Mouse (Mus musculus) testis, postnatal 10 days (tissue): ENCODE measurements around the gene Sorcs2.
A peak's percentile ranks its signal among the peaks of the same experiment; 100 is the strongest.

Experiments used
- DNase-seq: peaks from one replicate; pipeline ENCODE4 v3.0.0; 2021; ENCODE audit warnings: low spot score

Sorcs2 gene

DNA sequence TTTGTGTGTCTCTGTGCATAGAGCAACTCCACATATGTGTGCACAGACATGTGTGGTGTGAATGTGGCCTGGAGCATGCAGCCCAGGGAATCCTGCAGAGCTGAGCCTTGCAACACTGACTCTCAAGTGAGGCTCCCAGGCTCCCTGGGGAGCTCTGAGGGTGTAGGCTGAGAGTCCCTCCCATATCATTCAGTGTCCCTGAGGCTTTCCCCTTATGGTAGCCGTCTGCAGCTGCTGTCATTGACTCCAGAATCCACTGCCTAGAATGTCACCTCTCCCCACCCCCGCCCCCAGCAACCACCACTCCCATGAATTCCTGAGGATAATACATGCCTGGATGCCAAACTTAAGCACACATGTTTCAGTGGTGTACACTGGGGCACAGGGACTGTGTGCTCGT, 269.4 kb downstream of the Sorcs2 start:
- DNase-seq, result no peak

DNA sequence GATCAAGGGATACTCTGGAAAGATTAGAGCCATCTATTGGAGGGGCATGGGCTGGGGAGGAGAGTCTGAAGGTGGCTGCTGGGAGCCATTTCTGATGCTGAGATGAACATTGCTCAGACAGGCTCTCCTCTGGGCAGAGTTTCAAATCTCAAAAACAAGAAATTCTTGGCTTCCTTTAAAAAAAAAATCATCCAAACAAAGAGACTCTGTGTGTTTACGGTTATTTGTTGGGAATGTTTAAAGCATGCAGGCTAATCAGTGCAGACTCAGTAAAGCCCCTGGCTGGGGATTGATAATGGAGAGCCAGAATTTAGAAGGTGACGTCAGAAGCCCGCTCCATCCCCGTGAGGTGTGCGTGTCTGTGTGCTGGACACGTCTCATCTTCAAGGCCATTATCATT, 272.9 kb downstream of the Sorcs2 start:
- no peak for DNase-seq

DNA sequence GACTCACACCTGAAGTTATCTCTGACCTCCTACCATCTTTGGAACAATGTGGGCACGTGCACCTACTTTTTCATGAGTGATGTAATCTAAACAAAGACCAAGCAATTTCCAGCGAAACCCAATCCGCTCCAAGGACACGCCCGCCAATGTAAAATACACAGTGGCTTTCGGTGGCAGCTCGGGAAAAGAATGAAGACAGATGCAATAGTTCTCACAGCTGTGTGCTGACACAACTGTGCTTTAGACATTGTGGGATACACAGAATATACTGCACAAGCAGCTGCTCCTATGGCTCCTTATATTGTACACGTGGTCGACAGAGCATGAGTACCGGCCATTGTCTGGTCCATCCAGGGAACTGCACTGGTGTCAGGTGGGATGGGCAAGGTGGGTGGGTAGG, 275.0 kb downstream of the Sorcs2 start:
- no peak for DNase-seq

DNA sequence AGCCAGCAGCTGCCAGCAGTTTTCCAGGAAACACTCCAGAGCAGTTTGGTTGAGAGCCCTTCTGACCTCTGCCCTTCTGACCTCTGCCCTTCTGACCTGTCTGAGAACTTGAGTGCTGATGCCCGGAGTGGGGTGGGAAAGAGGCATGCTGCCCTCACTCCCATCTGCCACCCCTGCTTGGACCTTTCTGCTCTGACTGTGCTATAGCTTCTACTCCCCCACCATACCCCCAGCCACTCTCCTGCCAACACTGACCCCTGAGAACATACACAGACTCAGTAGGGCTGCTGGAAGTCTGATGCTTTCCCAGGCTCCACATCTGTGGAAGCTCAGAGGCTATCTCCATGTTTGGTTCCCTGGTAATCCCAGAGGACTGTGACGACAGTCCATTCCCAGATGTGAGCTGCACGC, 277.0 kb downstream of the Sorcs2 start:
- no peak for DNase-seq

DNA sequence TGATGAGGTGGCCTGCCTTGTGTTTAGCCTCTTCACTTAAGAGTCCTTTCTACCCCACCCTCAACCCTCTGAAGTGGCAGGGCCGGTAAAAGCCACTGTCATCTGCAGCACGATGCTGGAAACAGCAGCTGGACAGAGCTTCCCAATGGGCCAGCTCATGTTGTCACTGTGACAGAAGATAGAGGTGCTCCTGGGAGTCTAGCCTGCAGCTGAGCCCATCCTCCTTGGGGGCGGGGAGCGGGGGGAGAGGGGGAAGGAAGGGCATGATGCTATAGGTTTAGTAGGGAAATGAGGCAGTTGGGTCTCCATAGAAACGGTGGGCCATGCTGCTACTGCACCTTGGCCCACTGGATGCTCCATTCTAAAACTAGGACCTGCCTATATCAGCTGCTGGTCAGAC, 279.9 kb downstream of the Sorcs2 start:
- DNase-seq, result no peak

DNA sequence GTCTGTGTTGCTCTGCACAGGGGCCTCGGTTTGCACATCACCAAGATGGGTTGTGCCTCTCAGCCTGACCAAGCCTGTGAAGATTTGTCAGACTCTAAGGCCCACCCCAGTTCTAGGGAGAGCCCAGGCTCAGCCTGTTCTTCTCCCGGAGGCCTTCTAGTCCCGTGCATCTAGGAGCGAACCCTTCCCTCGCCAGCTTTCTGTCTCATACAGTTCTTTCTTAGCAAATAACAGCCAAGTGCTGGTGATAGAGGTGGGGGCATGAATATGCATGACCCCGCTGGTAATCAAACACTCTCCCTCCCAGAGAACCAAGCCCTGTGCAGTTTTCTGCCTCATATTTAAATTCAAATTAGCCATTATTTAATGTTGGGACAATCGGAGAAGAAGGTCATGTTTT, 282.4 kb downstream of the Sorcs2 start:
- DNase-seq, result no peak

DNA sequence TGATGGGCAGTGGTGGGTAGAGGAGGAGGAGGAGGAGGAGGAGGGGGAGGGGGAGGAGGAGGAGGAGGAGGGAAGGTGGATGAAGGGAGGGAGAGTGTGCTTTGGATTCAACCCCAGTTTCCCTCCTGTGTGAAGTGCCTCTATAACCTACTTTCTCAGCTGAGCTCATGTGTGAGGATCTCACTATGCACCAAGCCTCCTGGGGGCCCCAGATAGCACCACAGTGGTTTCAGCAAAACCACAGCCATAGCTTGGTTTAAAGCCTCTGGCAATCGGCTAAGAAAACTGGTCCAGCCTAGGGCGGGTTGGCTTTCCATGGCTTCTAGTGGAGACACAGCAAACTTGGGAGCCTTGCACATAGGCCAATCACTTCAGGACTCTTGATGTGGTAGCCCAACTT, 284.2 kb downstream of the Sorcs2 start:
- DNase-seq, result no peak

DNA sequence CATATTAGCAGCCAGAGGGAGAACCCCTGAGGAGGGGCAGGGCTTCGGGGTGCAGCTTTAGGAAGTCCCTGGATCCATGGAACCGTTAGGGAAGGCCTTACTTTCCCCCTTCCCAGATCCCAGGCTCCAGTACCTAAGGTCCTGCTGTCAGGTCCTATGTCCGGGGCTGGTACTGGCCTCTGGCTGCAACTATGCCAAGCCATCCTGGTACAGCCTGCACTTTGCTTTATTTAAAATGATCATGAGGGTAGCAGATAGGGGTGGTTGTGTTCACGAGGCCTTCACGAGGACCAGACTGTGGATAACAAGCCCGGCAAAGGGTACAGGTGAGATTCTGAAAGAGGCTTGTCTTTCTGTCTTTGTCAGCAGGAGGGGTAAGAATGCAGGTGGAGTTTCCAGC, 285.2 kb downstream of the Sorcs2 start:
- no peak for DNase-seq

DNA sequence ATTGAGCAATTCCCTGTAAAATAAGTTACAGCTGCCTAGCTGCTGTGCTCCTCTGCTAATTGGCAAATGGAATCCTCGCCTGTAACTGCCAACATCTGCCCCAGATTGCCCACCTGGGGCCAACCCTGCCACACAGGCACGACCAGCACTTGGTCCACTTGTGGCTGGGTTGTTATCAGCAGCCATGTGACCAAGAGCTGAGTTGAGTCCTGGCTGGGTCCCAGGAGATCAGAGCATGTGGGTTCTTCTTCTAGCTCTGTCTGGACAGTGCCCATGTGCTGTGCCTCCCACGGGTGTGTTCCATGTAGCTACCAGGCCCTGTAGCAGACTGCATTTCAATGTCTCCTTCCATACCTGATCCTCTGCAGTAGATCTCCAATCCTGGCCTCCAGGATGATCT, 286.4 kb downstream of the Sorcs2 start:
- DNase-seq, result no peak

DNA sequence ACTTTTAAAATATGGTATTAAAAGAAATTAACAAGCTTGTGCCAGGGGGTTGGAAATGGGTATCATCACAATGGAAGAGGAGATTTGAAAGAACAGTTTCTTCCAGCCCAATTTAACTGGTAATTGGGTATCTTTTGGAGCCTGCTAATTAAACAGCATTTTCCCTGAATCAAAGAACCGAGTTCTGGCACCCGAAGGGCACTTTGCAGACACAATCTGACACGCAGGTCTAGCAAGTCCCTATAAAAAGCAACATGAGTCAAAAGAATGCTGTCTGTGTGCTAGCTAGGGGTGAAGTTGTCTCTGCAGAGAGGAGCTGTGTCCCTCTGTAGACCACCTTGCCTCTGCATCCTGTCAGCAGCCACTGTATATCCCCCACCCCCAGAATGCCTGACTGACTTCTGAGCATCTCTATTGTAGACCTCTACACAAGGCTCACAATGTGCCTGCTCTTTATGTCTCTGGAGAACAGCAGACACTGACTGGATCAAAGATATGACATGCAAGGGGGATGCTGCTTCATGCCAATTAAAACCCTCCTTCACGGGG, 289.5 kb downstream of the Sorcs2 start:
- DNase-seq, result no peak

DNA sequence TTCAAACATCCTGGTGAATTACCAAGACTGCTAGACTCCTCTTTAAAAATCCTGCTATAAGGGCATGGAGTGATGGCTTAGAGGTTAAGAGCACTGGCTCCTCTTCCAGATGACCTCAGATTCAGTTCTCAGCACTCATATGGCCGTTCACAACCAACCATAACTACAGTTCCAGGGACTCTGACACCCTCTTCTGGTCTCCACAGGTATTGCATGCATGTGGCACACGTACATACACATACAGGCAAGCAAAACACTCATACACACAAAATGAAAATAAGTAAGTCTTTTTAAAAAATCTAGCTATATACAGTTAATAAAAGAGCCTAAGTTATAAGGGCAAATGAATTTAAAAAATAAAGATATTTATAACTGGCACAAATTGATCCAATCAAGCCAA, 294.5 kb downstream of the Sorcs2 start:
- no peak for DNase-seq

DNA sequence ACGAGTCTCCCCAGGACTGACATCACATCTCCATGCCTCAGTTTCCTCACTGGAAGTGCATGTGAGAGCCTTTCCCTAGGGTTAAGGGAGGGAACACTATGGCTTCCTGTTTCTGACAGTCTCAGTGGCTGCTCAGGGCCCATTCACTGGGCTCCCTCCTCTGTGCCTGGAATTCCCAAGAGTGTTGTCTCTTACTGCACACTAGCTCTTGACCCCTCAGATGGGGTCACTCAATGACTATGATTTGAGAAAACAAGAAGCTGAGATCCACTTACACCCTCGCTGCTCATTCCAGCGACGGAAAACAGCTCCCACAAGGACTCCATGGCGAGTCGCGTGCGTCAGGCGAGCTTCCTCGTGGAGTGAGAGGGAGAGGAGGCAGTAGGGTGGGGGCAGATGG, 296.8 kb downstream of the Sorcs2 start:
- no peak for DNase-seq

DNA sequence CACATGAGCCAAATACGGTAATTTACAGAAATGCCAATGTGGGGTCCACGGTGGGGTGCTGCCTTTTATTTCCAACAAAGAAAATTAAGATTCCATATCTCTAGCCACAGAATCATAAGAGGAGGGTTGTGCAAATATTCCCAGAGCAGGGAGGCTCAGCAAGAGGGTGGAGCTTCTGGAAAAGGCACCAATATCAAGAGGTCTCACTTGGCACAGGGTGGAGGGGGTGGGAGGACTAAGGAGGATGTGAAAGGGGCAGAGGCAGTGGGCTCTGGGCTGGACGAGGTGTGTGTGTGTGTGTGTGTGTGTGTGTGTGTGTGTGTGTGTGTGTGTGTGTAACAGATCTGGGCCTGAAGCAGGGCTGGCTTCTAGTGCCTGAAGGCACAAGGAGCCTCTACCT, 297.5 kb downstream of the Sorcs2 start:
- no peak for DNase-seq

DNA sequence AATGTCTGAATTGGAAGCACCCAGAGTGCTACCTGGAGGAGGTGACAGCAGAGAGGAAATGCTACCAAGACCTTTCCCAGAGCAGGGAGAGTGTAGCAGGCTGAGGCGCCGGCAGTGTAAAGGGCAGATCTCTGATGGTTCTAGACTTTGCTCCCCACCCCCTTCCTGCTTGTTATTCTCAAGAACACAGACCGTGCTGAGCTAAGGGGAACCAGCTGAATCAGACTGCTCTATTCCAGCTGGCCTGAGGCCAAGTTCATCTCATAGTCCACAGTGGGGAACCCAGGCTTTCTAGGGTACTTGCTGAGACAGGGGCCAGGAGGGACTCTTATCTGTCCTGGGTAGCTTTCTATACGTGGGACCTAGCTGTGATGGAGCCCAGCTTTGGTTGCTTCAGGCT, 298.3 kb downstream of the Sorcs2 start:
- DNase-seq, result peak; percentile 56

DNA sequence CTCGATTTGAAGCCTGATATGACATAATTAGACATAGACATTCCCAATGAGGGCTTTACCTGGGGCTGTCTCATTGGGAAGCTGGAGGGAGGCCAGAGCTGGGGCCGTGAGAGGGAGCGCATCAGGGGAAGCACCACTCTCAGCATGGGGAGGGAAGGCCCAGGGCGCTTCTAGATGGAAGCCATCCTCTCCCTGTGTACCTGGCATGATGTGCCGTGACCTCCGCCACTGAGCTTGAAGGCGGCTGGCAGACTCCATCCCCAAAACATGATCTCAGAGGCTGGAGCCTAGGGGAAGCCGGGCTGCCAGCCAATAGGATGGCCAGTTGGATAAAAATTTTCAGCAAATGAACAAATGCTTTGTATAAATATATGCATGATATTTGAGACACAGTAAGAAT, 301.9 kb downstream of the Sorcs2 start:
- no peak for DNase-seq

DNA sequence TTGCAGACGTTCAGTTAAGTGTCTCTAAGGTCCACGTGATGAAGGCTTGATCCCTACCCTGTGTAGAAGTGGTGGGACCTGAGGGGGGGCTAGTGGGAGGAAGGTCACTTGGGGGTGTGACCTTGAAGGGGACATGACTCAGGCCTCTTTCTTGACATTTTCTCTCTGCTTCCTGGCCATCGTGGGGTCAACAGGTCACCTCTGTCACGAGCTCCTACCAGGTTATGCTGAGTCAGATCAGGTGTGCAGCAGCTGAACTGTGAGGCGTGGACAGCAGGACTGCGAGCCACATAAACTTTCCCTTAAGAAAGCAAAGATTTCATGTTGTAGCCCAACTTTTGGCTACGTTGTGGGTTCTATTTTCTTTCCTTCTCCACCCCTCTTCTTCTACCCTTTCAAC, 307.9 kb downstream of the Sorcs2 start:
- DNase-seq, result no peak

DNA sequence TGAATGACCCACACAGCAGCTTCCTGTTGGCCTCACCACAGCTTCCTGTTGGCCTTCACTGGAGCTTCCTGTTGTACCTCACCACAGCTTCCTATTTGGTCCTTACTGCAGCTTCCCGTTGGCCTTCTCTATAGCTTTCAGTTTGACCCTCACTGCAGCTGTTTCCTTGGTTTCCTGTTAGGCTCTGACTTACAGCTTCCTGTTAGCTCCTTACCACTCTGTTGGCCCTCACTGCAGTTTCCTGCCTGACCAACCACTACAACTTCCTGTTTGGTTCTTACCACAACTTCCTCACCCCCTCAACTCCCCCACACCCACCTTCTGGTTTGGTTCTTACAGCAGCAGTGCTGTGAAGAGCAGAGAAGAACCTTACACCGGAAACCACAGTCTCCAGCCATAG, 308.7 kb downstream of the Sorcs2 start:
- DNase-seq, result no peak

DNA sequence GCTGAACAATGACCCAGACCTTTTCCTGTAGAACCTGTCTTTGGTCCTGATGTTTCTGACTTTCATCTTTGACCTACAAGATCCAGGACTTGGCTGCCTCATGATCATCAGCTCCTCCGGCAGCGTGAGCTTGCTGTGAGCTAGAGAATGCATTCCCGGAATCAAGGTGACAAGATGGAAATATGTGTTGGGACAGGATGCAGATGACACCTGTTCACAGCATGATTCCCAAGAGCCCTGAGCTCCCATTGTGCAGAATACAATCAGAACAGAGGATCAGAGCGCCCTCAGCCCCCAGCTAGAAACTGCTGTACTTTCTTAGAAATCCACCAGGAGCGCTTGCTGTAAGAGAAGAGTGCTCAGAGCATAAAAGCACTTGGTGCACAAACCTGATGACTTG, 311.0 kb downstream of the Sorcs2 start:
- no peak for DNase-seq

DNA sequence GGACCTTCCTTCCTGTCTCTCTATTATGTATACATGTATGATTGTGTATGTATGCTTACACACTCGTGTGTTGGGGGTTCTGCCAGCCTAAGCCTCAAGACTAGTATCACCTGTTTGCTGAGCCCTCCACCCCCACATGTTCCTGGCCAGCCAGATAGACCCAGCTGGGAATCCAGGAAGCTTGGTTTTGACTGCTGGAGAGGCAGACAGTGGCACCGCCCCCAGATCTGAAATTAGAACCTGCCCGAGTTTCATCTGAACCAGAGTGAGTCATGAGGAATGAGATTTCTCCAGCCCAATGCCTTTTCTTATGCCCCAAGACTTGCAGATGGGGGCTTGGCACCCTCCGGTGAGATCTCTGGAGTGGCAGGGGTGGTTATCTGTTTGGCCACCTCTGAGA, 312.3 kb downstream of the Sorcs2 start:
- no peak for DNase-seq

DNA sequence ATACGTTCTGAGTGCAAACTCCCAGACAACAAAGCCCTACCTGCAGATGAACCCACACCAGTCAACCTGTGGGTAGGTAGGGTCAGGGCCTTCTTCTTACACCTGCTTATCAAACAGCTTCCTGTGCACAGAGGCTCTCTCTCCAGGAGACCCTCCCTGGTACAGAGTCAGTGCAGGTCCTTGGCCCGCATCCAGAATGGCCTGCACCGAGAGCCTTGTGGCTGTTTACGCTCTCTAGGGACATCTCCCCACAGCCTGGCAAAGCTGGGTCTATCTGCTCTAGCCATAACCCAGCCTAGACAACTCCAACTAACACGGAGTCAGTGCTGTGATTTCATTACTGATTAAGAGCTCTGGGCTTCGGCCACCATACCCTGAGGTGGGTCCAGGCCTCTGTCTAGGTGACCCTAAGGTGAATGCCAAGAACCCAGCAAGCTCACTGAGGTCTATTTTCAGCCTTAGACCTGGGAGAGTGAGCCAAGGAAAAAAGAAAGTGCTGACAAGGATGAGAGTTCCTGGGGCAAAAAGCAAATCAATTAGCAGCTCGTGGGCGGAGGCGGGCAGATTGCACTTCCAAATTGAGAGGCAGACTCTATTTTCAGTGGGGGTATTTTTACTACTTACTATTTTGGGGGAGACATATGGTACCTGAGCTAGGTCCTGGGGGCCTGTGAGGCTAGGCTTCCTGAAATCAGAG, 313.9 kb downstream of the Sorcs2 start:
- DNase-seq, result no peak

DNA sequence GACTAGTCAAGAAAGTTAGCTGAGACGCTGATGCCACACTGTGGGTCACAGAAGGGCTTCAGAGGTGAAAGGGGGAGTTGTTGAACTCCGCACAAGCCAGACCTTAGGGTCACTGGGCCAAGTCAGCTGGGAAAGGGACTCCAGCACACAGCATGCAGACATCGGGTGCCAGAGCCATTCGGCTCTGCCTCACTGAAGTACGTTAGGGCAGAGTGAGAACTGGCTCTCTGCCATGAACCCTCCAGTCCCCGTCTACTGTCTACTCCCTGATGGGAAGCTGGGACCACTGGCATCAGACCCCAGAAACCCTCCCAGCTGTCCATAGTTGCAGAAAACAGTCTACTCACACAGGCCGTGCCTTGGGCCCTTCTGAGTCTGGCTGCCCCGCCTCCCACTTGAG, 316.9 kb downstream of the Sorcs2 start:
- DNase-seq, result no peak

DNA sequence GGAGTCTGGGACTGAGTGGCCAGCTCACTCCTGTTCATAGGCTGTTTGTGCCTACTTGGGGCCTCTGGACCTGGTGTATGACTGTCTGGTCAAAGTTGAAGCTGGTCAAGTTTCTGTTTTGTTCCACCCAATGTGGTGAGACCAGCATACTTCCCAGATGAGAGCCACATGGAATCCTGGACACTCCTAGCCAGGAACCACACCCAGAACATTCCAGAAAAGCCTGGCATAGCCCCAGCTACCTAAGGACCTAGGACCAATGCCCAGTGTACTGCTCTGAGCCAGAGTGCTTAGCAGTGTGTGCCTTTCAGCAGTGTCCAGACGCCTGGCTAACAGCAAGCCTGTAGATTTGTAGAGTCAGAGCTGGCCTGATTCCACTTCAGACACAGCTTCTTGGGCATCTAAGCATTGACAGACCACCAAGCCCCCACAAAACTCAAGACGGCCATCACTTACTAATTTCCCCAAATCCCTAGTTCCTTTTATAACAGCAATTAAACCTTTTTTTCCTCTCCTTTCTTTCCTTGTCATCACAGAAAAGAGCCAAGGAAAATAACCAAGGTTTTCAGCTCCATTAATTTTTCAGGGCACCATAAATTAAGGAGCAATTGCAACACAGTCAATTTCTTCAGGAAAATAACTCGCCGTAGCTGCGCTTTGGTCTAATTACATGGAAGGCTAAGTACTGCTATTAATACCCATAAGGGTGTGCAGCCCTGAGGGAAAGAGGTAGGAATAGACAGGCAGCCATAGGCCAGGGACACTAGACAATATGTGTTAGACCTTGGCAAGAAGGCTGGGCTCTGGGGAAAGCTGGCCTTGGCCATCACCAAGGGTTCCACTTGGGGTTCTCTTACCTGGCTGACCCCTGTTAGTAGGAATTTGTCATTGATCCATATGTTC, 322.5 kb downstream of the Sorcs2 start:
- no peak for DNase-seq
